Mouse (Mus musculus) bone marrow macrophage, adult 2 months (primary cell): Measurements from ENCODE around the gene Cd200r1.

Source experiments
- CTCF ChIP-seq: IDR thresholded peaks from 2 replicates; pipeline ENCODE4 v1.5.1; 2012; ENCODE audit warnings: low read depth, mild to moderate bottlenecking, low read length, moderate library complexity
- POLR2A ChIP-seq: IDR thresholded peaks from 2 replicates; pipeline ENCODE4 v1.6.1; 2012; ENCODE audit warnings: mild to moderate bottlenecking, low read depth, low read length, borderline replicate concordance

GRCm38 (mm10) chr16:44767506-44767905 lies 2.0 kb downstream of the Cd200r1 start:
- TF ChIP-seq POLR2A = no peak
- no peak for TF ChIP-seq CTCF
